Mouse (Mus musculus): ENCODE measurements at regions not wholly inside any gene's neighbourhood (a gene's known extent, or its start where the extent isn't known, plus 50 kb on each side); places are given as distances from the start of the nearest gene placed in this dataset.
A peak's percentile ranks its signal among the peaks of the same experiment; 100 is the strongest.

DNA sequence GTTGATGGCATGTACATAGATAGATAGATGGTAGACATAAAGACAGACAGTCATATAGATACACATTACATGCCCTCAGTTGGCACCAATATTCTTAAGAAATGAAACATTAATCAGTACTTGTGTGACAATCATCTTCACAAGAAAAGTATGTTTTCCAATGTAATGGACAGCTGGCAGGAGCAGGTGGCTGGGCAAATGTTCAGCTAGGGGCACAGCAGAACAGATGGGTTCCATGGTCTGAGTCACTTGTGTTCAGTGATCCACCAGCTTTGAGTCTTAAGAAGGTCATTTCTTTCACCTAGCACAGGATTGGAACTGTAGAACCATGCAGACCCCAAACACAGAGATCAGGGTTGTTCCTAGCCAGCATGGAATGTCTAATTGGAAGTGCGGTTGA is 2631.2 kb upstream of the 5930422O12Rik start:
- no peak for DNase-seq (ENCODE audit: low spot score)

- DNase-seq (ENCODE audit: low spot score) = no peak
Measured at GRCm38 (mm10) chr8:30817028-30817427, 2611.5 kb upstream of the 5930422O12Rik start.

DNA sequence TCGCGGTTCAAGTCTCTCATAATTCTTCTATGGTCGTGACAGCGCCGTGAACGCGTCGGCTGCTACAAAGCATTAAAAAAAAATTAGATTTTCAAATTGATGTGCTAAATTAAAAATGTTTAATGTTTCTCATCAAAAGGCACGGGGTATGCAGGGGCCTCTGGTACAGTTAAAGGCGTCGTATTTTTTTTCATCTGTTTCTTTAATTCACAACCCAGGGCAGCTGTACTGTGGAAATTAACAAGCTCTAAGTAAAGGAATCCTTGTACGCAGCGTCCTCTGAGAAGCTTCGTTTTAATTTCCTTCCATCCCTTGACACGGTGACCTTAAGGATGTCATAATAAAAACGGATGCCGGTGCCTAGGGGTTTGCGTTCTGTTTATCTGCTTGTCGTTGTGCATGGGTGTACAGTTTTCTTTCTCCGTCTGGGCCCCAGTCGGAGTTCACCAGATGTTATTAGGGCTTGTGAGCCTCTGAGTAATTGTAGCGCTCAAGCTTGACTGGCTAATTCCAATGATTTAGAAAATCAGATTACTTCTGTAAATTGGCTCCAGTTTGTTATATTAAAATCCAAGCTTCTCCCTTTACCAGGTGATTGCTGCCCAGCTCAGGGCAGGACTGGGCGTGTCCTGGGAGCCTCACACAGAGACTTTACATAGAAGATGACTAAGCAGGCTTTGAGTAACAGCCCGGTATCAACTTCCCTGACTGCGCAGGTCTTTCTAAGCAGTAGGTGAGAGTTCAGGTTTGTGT is 2605.5 kb upstream of the 5930422O12Rik start:
- DNase-seq (ENCODE audit: low spot score) = peak; percentile 25

DNA sequence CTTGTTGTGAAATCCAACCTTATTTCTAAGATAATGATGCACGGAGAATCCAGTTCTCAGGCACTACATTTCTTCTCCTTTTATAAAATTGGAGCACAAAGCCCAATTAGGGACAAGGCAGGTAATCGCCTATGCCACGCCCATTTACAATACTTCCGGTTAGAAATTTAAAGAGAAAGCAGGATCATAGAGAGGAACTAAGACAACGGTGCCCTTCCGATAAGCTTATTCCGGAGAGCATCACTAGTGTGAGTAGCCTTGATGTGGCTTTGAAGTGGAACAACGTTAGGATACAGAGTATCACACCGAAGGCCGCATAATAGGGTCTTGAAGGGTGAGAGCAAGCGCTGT is 2604.9 kb upstream of the 5930422O12Rik start:
- no peak for DNase-seq (ENCODE audit: low spot score)

DNA sequence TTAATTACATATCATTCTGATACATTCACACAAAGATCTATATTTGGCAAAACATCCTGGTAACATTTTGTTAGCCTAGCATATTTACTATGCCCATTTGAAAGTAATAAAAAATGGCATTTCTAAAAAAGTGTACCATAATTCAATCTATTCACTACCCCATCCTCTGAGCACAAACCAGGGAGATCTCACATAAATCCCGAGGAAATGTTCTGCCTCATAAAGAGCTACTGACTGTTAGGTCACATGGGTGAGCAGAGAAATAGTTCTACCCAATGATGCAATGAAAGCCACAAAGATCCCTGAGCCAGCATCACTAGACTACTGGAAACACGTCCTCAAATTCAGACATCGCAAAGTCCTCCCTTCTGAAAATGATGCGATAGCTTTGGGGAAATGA is 2602.5 kb upstream of the 5930422O12Rik start:
- no peak for DNase-seq (ENCODE audit: low spot score)

- DNase-seq (ENCODE audit: low spot score) = no peak
Measured at GRCm38 (mm10) chr8:30838056-30838455, 2590.5 kb upstream of the 5930422O12Rik start.

GRCm38 (mm10) chr8:30840064-30840463 is 2588.4 kb upstream of the 5930422O12Rik start:
- DNase-seq (ENCODE audit: low spot score) = peak; percentile 77

DNA sequence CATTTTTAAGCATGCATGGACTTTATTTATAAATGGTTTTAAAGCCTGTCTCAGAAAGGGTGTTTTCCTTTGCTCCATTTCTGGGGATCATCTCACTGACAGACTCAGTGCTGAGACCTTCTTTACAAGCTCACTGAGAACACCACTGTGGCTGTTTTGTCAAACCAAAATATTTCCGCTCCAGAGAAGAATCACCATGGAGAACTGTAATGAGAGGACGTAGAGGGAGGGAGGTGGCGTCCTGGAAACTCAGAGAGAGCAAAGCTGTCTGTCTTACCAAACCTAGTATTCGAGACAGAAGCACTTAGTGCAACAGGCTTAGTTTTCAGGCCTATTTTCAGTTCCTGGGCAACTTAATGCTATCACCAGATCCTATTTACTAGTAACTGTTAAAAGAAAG is 2565.5 kb upstream of the 5930422O12Rik start:
- no peak for DNase-seq (ENCODE audit: low spot score)

GRCm38 (mm10) chr8:30906044-30906695 is 2522.3 kb upstream of the 5930422O12Rik start:
- DNase-seq (ENCODE audit: low spot score) = no peak

DNA sequence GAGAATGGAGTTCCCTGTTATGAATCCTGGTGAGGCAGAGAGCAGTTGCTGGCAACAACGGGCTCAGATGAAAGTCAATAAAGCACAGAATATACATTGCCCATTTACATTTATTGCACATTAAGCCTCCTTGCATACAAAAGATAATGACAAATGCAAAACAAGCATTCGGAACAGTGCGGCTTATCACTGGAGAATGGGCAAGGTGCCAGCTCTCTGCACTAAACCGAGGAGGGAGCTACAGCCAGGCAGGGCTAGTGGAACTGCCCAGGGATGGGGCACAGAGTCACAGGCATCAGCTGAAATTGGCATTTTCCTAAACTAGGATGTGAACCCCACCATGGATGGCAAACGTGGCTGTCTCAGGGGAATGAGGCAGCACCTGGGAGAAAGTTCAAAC is 2514.8 kb upstream of the 5930422O12Rik start:
- DNase-seq (ENCODE audit: low spot score) = no peak

GRCm38 (mm10) chr8:30915127-30915526 is 2513.4 kb upstream of the 5930422O12Rik start:
- DNase-seq (ENCODE audit: low spot score) = no peak

GRCm38 (mm10) chr8:30915601-30916171 is 2512.8 kb upstream of the 5930422O12Rik start:
- DNase-seq (ENCODE audit: low spot score) = no peak

DNA sequence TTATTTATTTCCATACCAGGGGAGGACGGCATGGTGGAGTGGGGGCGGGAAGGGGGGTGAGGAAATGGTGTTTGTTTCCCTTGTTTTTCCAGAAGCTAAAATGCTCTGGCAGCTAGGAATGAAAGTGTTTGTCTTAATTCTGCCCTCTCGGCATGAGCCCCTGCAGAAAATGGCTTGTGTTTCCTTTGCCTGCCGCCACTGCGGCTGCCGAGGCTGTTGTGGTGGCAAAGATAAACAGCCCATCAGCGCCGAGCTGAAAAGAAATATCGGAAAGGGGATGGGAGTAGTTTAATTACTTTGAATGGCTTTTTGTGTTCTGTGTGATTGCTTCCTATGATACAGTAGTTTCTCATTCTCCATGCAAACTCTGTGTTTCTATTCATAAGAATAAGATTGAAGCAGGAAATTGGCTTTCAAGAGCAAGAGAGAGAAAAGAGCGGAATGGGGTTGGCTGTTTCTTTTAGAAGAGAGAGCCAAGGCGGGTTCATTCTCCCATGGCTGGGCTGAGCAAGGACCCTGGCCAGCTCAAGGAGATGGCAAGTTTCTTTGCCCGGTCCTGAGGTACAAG is 2512.2 kb upstream of the 5930422O12Rik start:
- no peak for DNase-seq (ENCODE audit: low spot score)

DNA sequence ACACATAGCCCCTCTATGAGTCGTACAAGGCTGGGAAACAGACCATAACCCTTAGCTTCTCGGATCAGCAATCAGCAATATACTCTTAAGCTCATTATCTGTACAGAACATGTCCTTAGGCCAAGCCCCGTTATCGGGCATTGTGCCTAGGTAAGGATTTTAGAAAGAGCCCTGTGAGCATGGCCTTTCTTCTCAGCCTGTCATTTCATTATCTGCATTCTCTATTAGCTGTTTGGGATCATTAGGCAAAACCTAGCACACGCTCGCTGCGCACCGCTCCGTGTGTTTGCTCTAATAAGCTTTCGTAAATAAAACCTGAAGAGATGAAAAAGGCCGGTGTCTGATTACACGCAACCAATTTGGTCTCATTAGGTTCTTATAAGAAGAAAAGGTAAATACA is 2507.1 kb upstream of the 5930422O12Rik start:
- DNase-seq (ENCODE audit: low spot score) = no peak

DNA sequence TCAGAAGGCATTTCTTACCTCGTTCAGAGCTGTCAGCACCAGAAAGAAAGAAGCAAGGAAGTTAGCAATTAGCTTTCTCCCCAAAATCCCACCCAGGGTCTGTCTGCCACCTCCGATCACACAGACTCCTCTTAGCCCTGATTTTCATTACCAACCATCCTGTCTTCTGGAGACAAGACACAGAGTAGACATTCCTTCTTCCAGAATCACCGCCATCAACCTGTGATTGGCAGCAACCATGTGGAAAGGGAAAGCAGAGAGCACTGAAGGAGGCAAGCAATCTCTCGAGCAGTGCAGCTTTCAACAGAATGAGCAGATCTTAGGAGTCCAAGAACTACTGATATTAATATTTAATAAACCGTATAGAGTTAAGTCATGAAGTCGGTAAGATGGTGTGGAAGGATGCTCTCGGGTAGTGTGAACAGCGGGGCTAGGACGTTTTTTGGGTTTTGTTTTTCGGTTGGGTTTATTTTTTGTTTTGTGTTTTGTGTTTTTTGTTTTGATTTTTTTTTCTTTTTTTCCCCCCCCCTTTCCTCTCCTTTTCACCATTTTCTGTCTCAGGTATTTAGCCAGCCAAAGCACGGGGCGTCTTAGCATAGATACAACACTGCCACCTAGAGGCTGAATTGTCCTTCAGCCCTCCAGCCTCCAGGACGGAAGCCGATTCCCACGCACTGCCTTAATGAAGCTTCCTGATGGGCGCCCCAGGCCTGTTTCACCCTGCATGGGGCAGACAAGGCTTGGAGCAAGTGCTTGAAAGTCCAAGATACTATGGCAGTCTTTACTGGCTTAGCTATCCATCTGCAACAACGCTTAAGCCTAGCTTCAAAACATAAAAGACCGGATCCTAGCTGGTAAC is 2505.0 kb upstream of the 5930422O12Rik start:
- peak; percentile 60 for DNase-seq (ENCODE audit: low spot score)

DNA sequence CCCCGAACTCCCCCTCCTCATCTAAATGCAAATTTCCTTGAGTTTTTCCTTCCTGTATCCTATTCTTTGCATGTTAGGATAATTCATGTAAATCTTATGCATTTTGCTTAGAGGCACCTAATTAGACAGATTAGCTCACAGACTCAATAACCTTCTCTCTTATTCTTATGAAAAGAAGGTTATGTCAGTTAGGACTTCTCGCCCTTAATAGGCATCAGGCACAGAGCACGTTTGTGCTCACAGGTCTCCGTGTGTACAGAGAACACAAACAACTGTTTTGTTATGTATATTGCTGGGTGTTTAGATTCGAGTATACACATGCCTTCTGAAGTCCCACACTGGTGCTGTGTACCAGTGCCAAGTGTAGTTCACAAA is 2504.4 kb upstream of the 5930422O12Rik start:
- DNase-seq (ENCODE audit: low spot score) = no peak

GRCm38 (mm10) chr8:30924656-30925055 is 2503.9 kb upstream of the 5930422O12Rik start:
- no peak for DNase-seq (ENCODE audit: low spot score)

- no peak for DNase-seq (ENCODE audit: low spot score)
Measured at GRCm38 (mm10) chr8:30937449-30938075, 2490.9 kb upstream of the 5930422O12Rik start.

DNA sequence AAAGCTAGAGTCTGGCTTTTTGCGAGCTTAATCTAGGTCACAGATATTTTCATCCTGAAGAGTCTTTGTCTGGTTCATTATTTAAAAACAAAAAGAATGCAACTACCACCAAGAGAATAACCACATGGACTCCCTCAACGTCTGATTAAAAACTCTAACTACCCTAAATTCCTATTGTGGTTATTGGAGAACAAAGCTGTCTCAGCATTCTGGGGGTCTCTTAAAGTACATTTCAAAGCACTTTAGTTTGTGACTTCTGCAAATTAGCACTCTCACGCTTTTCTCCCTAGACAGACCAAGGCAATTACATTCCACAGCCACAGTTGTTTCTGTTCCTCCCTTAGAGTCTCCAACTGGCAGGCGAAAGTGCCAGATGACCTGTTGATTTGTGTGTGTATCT is 2487.6 kb upstream of the 5930422O12Rik start:
- DNase-seq (ENCODE audit: low spot score) = no peak

- no peak for DNase-seq (ENCODE audit: low spot score)
Measured at GRCm38 (mm10) chr8:30941511-30942175, 2486.9 kb upstream of the 5930422O12Rik start.

Data from urinary bladder, postnatal 14 days (tissue).